Mouse (Mus musculus) small intestine, adult 2 months (tissue): Measurements from ENCODE around the gene Mob3a. TPM values are rescaled to one million over a fixed set of nuclear protein-coding genes. Genes with fewer than 3 reads are reported as not detected.

ENCODE experiments used
- H3K27ac ChIP-seq: fragments of 200-500 bp; 2 replicates; pipeline ENCODE4 v1.5.1; 2012; ENCODE audit warnings: low read depth, low read length, control low read depth, inconsistent platforms; ENCODE audit not compliant: insufficient read depth
- H3K27me3 ChIP-seq: fragments of 200-500 bp; 2 replicates; pipeline ENCODE4 v1.6.1; 2012; ENCODE audit warnings: mild to moderate bottlenecking, moderate library complexity, low read length, inconsistent platforms; ENCODE audit not compliant: control insufficient read depth, insufficient read depth
- H3K36me3 ChIP-seq: fragments of 200-500 bp; 2 replicates; pipeline ENCODE4 v1.6.1; 2012; ENCODE audit warnings: mild to moderate bottlenecking, low read length, control low read depth, inconsistent platforms; ENCODE audit not compliant: control insufficient read depth, insufficient read depth
- H3K4me1 ChIP-seq: fragments of 200-500 bp; 2 replicates; pipeline ENCODE4 v1.6.1; 2012; ENCODE audit warnings: low read length, inconsistent platforms, mixed read lengths; ENCODE audit not compliant: control insufficient read depth, insufficient read depth, insufficient read length
- H3K4me3 ChIP-seq: fragments of 200-500 bp; 2 replicates; pipeline ENCODE4 v1.5.1; 2012; ENCODE audit warnings: low read depth, mild to moderate bottlenecking, control low read depth, inconsistent platforms, low read length, moderate library complexity
- CTCF ChIP-seq: fragments of 200-500 bp; IDR thresholded peaks from 2 replicates; pipeline ENCODE4 v1.5.1; 2012; ENCODE audit warnings: low read depth, mild to moderate bottlenecking, control low read depth, inconsistent platforms, low read length, moderate library complexity, mixed read lengths; ENCODE audit not compliant: insufficient replicate concordance, insufficient read length; ENCODE audit errors: extremely low read depth
- POLR2A ChIP-seq: fragments of 200-500 bp; IDR thresholded peaks from 2 replicates; pipeline ENCODE4 v1.6.1; 2012; ENCODE audit warnings: low read depth, mild to moderate bottlenecking, control low read depth, inconsistent platforms, low read length, moderate library complexity
- WGBS: fragments of 180-500 bp; shearing (Covaris S2); methylation state at CpG from one replicate; pipeline ENCODE4 v1.1.7; 2018; 5-methylcytosine and 5-hydroxymethylcytosine counted together
- polyA plus RNA-seq: library from polyadenylated mRNA; depleted of rRNA; stranded (reverse); fragments of >200 nt; gene quantifications from 2 replicates; pipeline ENCODE4 v1.2.3, GENCODE M21; 2012

Gene Mob3a
- polyA plus RNA-seq, 1 experiment: 40.0 TPM

DNA sequence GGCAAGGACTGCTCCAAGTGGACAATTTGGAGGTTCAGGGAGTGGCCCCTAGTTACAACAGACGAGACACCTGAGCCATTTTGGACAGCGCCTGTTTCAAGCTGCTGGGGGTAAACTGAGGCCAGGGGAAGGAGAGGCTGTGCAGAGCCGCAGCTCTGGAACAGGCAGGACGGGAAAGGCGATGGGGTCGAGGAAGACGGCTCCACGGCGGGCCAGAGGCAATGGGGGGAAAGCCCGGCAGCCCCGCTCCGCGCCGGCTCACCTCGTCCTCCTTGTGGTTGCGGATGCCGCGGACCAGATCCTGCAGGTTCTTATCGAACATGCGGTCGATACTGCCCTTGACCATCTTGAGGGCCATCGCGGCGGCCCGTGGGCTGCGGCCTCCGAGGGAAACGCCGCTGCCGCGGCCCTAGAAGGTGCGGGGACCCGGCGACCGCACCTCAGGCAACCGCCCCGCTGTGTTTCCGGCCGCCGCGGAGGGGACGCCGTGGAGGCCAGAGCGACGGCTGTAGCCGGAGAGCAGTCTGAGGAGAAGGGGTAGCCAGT lies 39.9 kb upstream of the Mob3a start:
- peaks cover 16% of the 10 kb centered on the region for H3K4me1 ChIP-seq
- H3K27me3 ChIP-seq: no peaks in the 10 kb centered on the region
- peak overlapping the region; percentile 45 for H3K27ac ChIP-seq
- peak overlapping the region; percentile 72 for H3K4me3 ChIP-seq
- 1% methylated on average over 46 of the region's 46 CpGs for WGBS
- no peak for TF ChIP-seq CTCF
- no peak for TF ChIP-seq POLR2A
- peaks cover under 1% of the 10 kb centered on the region; the same call in 1 of the 2 replicates for H3K36me3 ChIP-seq

DNA sequence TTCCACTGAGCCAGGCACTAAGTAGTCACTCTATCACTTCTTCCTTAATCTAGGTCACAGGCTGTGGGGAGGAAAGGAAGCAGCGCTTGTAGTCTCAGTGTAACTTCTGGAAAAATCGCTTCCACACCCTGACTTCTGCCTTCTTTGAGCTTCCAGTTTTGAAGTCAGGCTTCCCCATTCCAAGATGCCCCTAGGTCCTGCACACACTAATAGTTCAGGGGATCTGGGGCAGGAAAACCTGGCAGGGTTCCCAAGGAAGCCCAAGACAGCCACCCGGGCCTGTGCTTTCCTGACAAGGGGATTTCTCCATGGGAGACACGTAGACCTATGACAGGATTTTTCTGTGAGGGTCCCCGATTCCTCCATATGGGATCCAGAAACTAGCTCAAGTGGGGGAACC lies 39.4 kb upstream of the Mob3a start:
- Histone ChIP-seq H3K4me3 (peak overlapping the region; percentile 72), H3K27me3 (no peaks in the 10 kb centered on the region), H3K36me3 (peaks cover 2% of the 10 kb centered on the region; the same call in 1 of the 2 replicates), H3K4me1 (peaks cover 16% of the 10 kb centered on the region), H3K27ac (peak overlapping the region; percentile 45)
- TF ChIP-seq POLR2A (no peak), CTCF (no peak)
- 4% methylated on average over 5 of the region's 5 CpGs for WGBS

DNA sequence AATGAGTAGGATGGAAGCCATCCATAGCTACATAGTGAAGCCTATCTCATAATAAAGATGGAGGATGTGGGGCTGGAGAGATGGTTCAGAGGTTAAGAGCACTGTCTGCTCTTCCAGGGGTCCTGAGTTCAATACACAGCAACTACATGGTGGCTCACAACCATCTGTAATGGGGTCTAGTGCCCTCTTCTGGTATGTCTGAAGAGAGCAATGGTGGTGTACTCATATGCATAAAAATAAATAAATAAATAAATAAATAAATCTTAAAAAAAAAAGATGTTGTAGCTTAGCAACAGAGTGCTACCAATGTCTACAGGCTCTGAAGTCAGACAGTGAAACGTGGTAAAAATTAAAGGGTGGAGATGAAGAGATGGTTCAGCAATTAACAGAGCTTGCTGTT lies 36.9 kb upstream of the Mob3a start:
- 50% methylated on average over 1 of the region's 1 CpGs for WGBS

DNA sequence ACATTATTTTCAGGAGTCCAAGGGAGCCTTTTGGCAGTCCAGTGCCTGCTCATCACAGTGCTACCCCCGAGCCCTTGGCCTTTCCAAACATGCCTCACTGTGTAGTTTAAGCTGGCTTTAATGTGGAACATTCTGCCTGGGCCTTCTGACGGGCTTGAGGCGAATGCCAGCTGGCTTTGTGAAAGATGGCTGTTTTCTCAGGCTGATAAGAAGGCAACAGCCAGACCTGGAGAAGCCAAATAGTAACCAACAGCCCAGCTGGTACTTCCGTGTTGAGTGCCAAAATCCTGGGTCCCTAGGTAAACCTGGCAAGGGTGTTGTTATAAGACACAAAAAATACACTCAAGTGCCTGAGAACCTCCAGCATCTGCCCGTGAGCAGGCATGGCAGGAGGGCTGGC lies 35.0 kb upstream of the Mob3a start:
- no peak overlapping the region for H3K27ac ChIP-seq
- TF ChIP-seq CTCF (no peak), POLR2A (no peak)
- H3K4me1 ChIP-seq: peaks cover 13% of the 10 kb centered on the region
- no peaks in the 10 kb centered on the region for H3K27me3 ChIP-seq
- H3K4me3 ChIP-seq: no peak overlapping the region
- 22% methylated on average over 5 of the region's 5 CpGs for WGBS
- peaks cover 14% of the 10 kb centered on the region for H3K36me3 ChIP-seq

More for the DNA sequence above, 36.9 kb upstream of the Mob3a start:
- Histone ChIP-seq H3K27ac (no peak overlapping the region), H3K4me3 (no peak overlapping the region), H3K36me3 (peaks cover 5% of the 10 kb centered on the region; the same call in 1 of the 2 replicates), H3K27me3 (no peaks in the 10 kb centered on the region), H3K4me1 (peaks cover 16% of the 10 kb centered on the region)
- no peak for TF ChIP-seq POLR2A

DNA sequence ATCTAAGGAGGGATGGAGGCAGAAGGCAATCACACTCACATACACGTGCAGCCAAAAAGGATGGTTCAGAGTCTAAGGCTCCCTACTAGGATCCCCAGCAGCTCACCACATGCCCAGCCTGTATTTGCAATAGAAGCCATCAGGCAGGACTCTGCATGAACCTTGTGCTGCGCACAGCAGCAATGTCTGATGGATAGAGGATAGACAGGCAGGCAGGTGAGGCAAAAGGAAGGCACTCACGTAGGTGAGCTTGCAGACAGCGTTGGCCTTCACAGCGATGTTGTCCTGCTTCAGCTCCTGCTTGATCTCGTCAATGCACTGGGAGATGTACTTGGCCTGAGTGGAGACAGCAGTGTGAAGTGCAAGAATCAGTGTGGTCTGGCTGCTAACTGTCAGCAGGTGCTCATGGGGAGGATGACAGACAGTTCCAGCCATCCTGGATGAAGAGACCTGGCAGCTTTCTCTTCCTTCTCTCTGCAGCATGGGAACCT lies 30.9 kb upstream of the Mob3a start:
- WGBS: 88% methylated on average over 6 of the region's 6 CpGs

DNA sequence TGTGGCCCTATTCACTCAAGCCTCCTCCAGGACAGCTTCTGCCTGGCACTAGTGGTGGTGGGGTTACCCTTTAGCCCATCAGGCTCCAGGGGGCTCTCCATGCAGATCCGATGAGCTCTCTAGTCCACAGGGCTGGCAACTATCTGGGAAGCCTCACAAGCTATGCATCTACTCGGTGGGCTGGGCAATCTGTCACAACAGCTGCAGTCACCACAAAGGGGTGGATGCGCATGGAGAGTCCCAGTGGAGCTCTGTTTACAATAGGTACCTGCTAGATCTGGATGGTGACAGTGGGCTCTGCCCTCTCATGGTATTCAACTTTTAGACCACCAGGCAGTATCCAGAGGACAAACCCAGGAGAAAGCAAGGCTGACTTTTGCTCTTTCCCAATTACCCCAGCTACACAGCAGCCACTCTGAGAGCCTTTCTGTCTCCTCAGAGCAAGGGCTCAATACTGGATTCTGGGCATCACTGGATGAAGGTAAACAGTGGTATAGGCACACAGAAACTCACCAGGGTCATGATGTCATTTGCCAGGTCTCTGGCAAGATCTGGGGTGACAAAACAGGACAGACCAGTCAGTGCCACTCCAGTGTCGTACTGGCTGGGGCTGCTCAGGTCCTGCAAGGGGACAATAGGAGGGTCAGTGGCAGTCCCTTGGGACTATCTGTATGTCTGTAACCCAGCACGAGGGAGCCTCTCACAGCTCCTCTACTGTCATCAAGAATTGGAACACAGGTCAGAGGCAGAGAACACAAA lies 25.8 kb upstream of the Mob3a start:
- Histone ChIP-seq H3K4me3 (no peak overlapping the region), H3K27ac (no peak overlapping the region), H3K4me1 (no peaks in the 10 kb centered on the region), H3K36me3 (peaks cover 77% of the 10 kb centered on the region), H3K27me3 (no peaks in the 10 kb centered on the region)
- WGBS: 85% methylated on average over 5 of the region's 5 CpGs
- TF ChIP-seq CTCF (no peak), POLR2A (no peak)

More for the DNA sequence above, 30.9 kb upstream of the Mob3a start:
- Histone ChIP-seq H3K27ac (no peak overlapping the region), H3K4me1 (peaks cover 7% of the 10 kb centered on the region), H3K27me3 (no peaks in the 10 kb centered on the region), H3K36me3 (peaks cover 47% of the 10 kb centered on the region), H3K4me3 (no peak overlapping the region)
- TF ChIP-seq CTCF: no peak
- TF ChIP-seq POLR2A: no peak

DNA sequence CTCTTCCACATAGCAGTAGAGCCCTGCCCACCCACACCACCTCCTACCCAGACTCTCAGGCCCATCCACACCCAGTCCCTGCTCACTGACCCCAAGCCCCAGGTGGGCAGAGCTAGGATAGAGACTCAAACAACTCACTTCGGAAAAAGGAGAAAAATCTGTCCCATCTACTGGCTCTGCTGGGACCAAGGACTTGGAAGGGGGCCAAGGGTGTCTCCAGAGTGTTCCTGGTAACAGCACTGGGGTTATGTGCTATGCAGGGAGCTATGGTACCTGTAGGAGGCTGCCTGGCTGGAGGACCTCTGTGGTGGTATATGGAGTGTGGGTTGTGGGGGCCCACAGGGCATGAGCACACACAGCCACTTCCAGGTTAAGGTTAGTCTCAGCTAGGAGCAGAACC lies 15.5 kb upstream of the Mob3a start:
- no peak overlapping the region for H3K4me3 ChIP-seq
- H3K4me1 ChIP-seq: no peaks in the 10 kb centered on the region
- no peak overlapping the region for H3K27ac ChIP-seq
- TF ChIP-seq CTCF: no peak
- TF ChIP-seq POLR2A: no peak
- WGBS: 62% methylated on average over 1 of the region's 1 CpGs
- peaks cover 90% of the 10 kb centered on the region for H3K36me3 ChIP-seq
- no peaks in the 10 kb centered on the region for H3K27me3 ChIP-seq
